Mouse (Mus musculus) CD4-positive, CD25-positive, alpha-beta regulatory T cell, adult 2 months (primary cell): ENCODE measurements around the gene Lima1.

Experiments used
- DNase-seq: peaks from one replicate; pipeline ENCODE4 v3.0.0-alpha.2; 2012; ENCODE audit warnings: low read depth, low spot score

Lima1 gene

GRCm38 (mm10) chr15:99867654-99868053, 7.6 kb downstream of the Lima1 start:
- DNase-seq: no peak

GRCm38 (mm10) chr15:99866450-99867221, 8.6 kb downstream of the Lima1 start:
- DNase-seq: no peak

GRCm38 (mm10) chr15:99865942-99866341, 9.3 kb downstream of the Lima1 start:
- no peak for DNase-seq

- DNase-seq: no peak
Observed at GRCm38 (mm10) chr15:99865494-99865941, 9.7 kb downstream of the Lima1 start.

GRCm38 (mm10) chr15:99865046-99865445, 10.2 kb downstream of the Lima1 start:
- no peak for DNase-seq

- DNase-seq: peak; percentile 11
Observed at GRCm38 (mm10) chr15:99863786-99864185, 11.5 kb downstream of the Lima1 start.

GRCm38 (mm10) chr15:99863358-99863757, 11.9 kb downstream of the Lima1 start:
- DNase-seq: no peak

- no peak for DNase-seq
Observed at GRCm38 (mm10) chr15:99862473-99862872, 12.8 kb downstream of the Lima1 start.

- no peak for DNase-seq
Observed at GRCm38 (mm10) chr15:99861955-99862354, 13.3 kb downstream of the Lima1 start.

- DNase-seq: no peak
Observed at GRCm38 (mm10) chr15:99861536-99861935, 13.7 kb downstream of the Lima1 start.

GRCm38 (mm10) chr15:99859644-99860392, 15.4 kb downstream of the Lima1 start:
- no peak for DNase-seq

GRCm38 (mm10) chr15:99857479-99857878, 17.8 kb downstream of the Lima1 start:
- DNase-seq: no peak

- no peak for DNase-seq
Observed at GRCm38 (mm10) chr15:99855119-99855518, 20.1 kb downstream of the Lima1 start.

- no peak for DNase-seq
Observed at GRCm38 (mm10) chr15:99852606-99853237, 22.5 kb downstream of the Lima1 start.

- no peak for DNase-seq
Observed at GRCm38 (mm10) chr15:99850265-99850664, 25.0 kb downstream of the Lima1 start.

GRCm38 (mm10) chr15:99847937-99848336, 27.3 kb downstream of the Lima1 start:
- DNase-seq: no peak

- peak; percentile 14 for DNase-seq
Observed at GRCm38 (mm10) chr15:99847207-99847881, 27.9 kb downstream of the Lima1 start.

- no peak for DNase-seq
Observed at GRCm38 (mm10) chr15:99846633-99847032, 28.6 kb downstream of the Lima1 start.

GRCm38 (mm10) chr15:99843856-99844255, 31.4 kb downstream of the Lima1 start:
- no peak for DNase-seq

GRCm38 (mm10) chr15:99839910-99840309, 35.3 kb downstream of the Lima1 start:
- DNase-seq: peak; percentile 5

- no peak for DNase-seq
Observed at GRCm38 (mm10) chr15:99839165-99839840, 36.0 kb downstream of the Lima1 start.
